Mouse (Mus musculus) gonadal fat pad, adult 2 months (tissue): ENCODE data around the gene AC161166.1. TPM values are rescaled to one million over a fixed set of nuclear protein-coding genes. Genes with fewer than 3 reads are reported as not detected.
"Not testable (repeated sequence)": the region's sequence is repeated elsewhere in the genome, so short reads cannot be mapped to it uniquely, and the experiment has no call there.

ENCODE experiments used
- DNase-seq: peaks from one replicate; pipeline ENCODE4 v3.0.0-alpha.2; 2012; ENCODE audit warnings: low read depth
- polyA plus RNA-seq: library from polyadenylated mRNA; depleted of rRNA; stranded (reverse); fragments of >200 nt; gene quantifications from 2 replicates; pipeline ENCODE4 v1.2.3, GENCODE M21; 2012

Gene AC161166.1
- polyA plus RNA-seq, 1 experiment = 0.35 TPM

- no peak for DNase-seq
Measured at GRCm38 (mm10) chr7:24486654-24487130, 25.6 kb downstream of the AC161166.1 start.

- DNase-seq = no peak
Measured at GRCm38 (mm10) chr7:24485481-24485880, 26.8 kb downstream of the AC161166.1 start.

GRCm38 (mm10) chr7:24483291-24483690 is 29.0 kb downstream of the AC161166.1 start:
- DNase-seq = not testable (repeated sequence)

GRCm38 (mm10) chr7:24482208-24483020 is 29.8 kb downstream of the AC161166.1 start:
- no peak for DNase-seq

- no peak for DNase-seq
Measured at GRCm38 (mm10) chr7:24481474-24482207, 30.6 kb downstream of the AC161166.1 start, which contains the start of gene Cadm4. Gene Cadm4 (plus strand): TSS chr7:24482023.

- DNase-seq = no peak
Measured at GRCm38 (mm10) chr7:24480986-24481473, 31.2 kb downstream of the AC161166.1 start.

- DNase-seq = no peak
Measured at GRCm38 (mm10) chr7:24480121-24480941, 31.9 kb downstream of the AC161166.1 start.

GRCm38 (mm10) chr7:24479685-24480084 is 32.6 kb downstream of the AC161166.1 start:
- no peak for DNase-seq

- no peak for DNase-seq
Measured at GRCm38 (mm10) chr7:24478911-24479310, 33.3 kb downstream of the AC161166.1 start.

GRCm38 (mm10) chr7:24476856-24477255 is 35.4 kb downstream of the AC161166.1 start:
- DNase-seq = no peak

- DNase-seq = no peak
Measured at GRCm38 (mm10) chr7:24476338-24476737, 35.9 kb downstream of the AC161166.1 start.

- no peak for DNase-seq
Measured at GRCm38 (mm10) chr7:24474811-24475506, 37.3 kb downstream of the AC161166.1 start.

GRCm38 (mm10) chr7:24473913-24474529 is 38.2 kb downstream of the AC161166.1 start:
- DNase-seq = no peak

GRCm38 (mm10) chr7:24472937-24473336 is 39.3 kb downstream of the AC161166.1 start:
- DNase-seq = no peak

- DNase-seq = no peak
Measured at GRCm38 (mm10) chr7:24472442-24472841, 39.8 kb downstream of the AC161166.1 start.

- DNase-seq = no peak
Measured at GRCm38 (mm10) chr7:24470356-24470755, 41.9 kb downstream of the AC161166.1 start.

- no peak for DNase-seq
Measured at GRCm38 (mm10) chr7:24469126-24469525, 43.1 kb downstream of the AC161166.1 start.

GRCm38 (mm10) chr7:24467886-24468285 is 44.4 kb downstream of the AC161166.1 start:
- no peak for DNase-seq

- DNase-seq = no peak
Measured at GRCm38 (mm10) chr7:24466835-24467234, 45.4 kb downstream of the AC161166.1 start.
